Mouse (Mus musculus) olfactory bulb, adult 2 months (tissue): ENCODE measurements at regions not wholly inside any gene's neighbourhood (a gene's known extent, or its start where the extent isn't known, plus 50 kb on each side); places are given as distances from the start of the nearest gene placed in this dataset.

Experiments
- H3K27ac ChIP-seq: fragments of 200-500 bp; 2 replicates; pipeline ENCODE4 v1.5.1; 2012; ENCODE audit warnings: low read depth, low read length; ENCODE audit not compliant: insufficient read depth
- H3K4me1 ChIP-seq: fragments of 200-500 bp; 2 replicates; pipeline ENCODE4 v1.6.1; 2012; ENCODE audit warnings: low read length; ENCODE audit not compliant: control insufficient read depth, insufficient read depth
- H3K4me3 ChIP-seq: fragments of 200-500 bp; 2 replicates; pipeline ENCODE4 v1.5.1; 2012; ENCODE audit warnings: mild to moderate bottlenecking, low read depth, low read length, moderate library complexity; ENCODE audit not compliant: insufficient read depth
- CTCF ChIP-seq: fragments of 200-500 bp; IDR thresholded peaks from 2 replicates; pipeline ENCODE4 v1.5.1; 2012; ENCODE audit warnings: low read depth, mild to moderate bottlenecking, low read length, moderate library complexity; ENCODE audit not compliant: insufficient read depth
- POLR2A ChIP-seq: fragments of 200-500 bp; IDR thresholded peaks from 2 replicates; pipeline ENCODE4 v1.6.1; 2012; ENCODE audit warnings: mild to moderate bottlenecking, low read depth, low read length, moderate library complexity; ENCODE audit not compliant: insufficient read depth
- WGBS: fragments of 180-500 bp; shearing (Covaris S2); methylation state at CpG from one replicate; pipeline ENCODE4 v1.1.7; 2018; 5-methylcytosine and 5-hydroxymethylcytosine counted together

GRCm38 (mm10) chr10:117953026-117953711 lies 107.3 kb upstream of the Rap1b start:
- TF ChIP-seq POLR2A (no peak), CTCF (no peak)
- Histone ChIP-seq H3K27ac (no peak overlapping the region), H3K4me1 (no peaks in the 10 kb centered on the region), H3K4me3 (no peak overlapping the region)
- WGBS, result 46% methylated on average over 12 of the region's 12 CpGs

DNA sequence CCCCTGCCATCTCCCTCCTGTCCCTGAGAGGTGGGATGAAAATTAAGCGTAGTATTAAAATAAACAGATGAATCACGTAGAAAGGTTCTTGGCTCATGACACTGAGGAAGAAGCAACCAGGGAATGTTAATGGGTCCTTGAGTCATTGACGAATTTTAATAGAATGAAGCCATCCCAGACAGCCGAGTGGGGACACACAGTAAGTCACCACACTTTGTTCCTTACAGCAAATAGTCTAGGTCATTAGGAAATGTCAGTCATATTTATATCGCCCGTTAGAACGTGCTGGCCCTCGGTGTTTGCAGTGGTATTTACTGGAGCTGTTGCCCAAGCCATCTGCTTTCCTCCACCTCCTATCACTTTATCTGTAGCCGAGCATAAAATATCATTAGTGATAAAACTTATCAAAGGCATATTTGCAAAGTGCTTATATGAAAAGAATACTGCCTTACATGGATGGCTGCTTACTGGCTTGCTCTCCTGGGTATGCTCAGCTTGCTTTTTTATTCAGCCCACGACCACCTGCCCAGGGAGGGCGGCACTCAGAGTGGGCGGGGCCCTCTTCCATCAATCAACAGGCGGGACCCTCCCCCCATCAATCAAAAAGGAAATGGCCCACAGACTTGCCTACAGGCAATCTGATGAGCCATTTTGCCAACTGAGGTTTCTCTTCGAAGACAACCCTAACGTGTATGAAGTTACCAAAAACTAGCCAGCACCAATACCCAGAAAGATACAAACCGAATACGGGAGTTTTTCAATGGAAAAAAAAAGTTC lies 110.5 kb upstream of the Rap1b start:
- 84% methylated on average over 17 of the region's 17 CpGs for WGBS
- TF ChIP-seq POLR2A, result no peak
- no peak for TF ChIP-seq CTCF

GRCm38 (mm10) chr10:117974706-117975105 lies 128.9 kb upstream of the Rap1b start:
- WGBS, result 61% methylated on average over 6 of the region's 6 CpGs
- H3K27ac ChIP-seq, result no peak overlapping the region
- no peak for TF ChIP-seq CTCF
- no peak for TF ChIP-seq POLR2A
- no peaks in the 10 kb centered on the region for H3K4me1 ChIP-seq
- H3K4me3 ChIP-seq, result no peak overlapping the region

More for the DNA sequence above, 110.5 kb upstream of the Rap1b start:
- H3K4me1 ChIP-seq, result no peaks in the 10 kb centered on the region
- no peak overlapping the region for H3K27ac ChIP-seq
- no peak overlapping the region for H3K4me3 ChIP-seq

DNA sequence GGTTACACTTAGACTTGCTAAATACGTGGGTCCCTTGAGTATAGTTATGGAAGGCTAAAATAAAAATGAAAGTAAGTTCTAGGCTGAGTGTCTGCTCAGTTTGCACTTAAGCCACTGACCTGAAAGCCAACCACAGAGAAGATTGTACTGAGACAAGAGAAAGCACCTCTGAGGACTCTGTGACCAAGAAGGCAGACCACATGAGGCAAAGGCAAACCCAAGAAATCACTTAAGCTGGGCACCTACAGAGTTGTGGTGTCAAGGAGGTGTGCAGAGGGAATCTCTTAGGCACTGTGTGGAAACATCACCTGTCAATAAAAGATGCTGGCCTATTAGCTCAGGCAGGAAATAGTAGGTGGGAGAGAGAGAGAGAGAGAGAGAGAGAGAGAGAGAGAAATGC lies 129.6 kb upstream of the Rap1b start:
- no peak overlapping the region for H3K4me3 ChIP-seq
- 94% methylated on average over 1 of the region's 1 CpGs for WGBS
- H3K27ac ChIP-seq, result no peak overlapping the region
- TF ChIP-seq CTCF (no peak), POLR2A (no peak)
- no peaks in the 10 kb centered on the region for H3K4me1 ChIP-seq

DNA sequence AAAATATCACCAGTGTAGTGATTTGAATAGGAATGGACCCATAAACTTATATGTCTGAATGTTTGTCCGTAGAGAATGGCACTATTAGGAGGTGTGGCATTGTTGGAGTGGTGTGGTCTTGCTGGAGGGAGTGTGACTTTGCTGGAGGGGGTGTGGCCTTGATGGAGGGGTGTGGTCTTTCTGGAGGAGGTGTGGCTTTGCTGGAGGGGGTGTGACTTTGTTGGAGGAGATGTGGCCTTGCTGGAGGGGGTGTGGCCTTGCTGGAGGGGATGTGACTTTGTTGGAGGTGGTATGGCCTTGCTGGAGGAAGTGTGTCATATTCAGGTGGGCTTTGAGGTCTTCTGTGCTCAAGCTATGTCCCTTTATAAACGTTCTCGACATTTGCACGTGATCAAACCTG lies 133.3 kb upstream of the Rap1b start:
- TF ChIP-seq CTCF (no peak), POLR2A (no peak)
- H3K4me3 ChIP-seq, result no peak overlapping the region
- no peaks in the 10 kb centered on the region for H3K4me1 ChIP-seq
- WGBS, result 97% methylated on average over 4 of the region's 4 CpGs
- no peak overlapping the region for H3K27ac ChIP-seq

GRCm38 (mm10) chr10:117982611-117983210 lies 136.9 kb upstream of the Rap1b start:
- no peak for TF ChIP-seq POLR2A
- no peak for TF ChIP-seq CTCF
- Histone ChIP-seq H3K4me3 (no peak overlapping the region), H3K27ac (peak overlapping the region; percentile 37; the same call in 1 of the 2 replicates), H3K4me1 (peaks cover 2% of the 10 kb centered on the region; the same call in 1 of the 2 replicates)
- WGBS, result 19% methylated on average over 8 of the region's 8 CpGs

DNA sequence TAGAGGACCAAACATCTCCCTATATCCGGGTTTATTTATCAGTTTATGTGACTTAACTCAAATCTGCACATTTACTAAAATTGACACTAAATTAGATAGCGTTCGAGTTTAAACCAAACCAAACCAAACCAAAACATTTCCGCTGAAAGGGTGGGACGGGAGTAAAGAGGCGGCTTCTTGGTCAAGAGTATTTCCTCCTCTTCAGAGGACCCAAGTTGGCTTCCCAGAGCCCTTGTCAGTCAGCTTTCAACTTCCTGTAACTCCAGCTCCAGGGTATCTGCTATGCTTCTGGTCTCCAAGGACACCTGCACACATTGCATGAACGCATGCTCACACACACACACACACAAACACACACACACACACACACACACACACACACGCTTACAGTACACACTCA lies 137.4 kb upstream of the Rap1b start:
- TF ChIP-seq POLR2A (no peak), CTCF (no peak)
- 61% methylated on average over 8 of the region's 8 CpGs for WGBS
- Histone ChIP-seq H3K4me1 (peaks cover 2% of the 10 kb centered on the region; the same call in 1 of the 2 replicates), H3K27ac (no peak overlapping the region), H3K4me3 (no peak overlapping the region)

- Histone ChIP-seq H3K4me3 (no peak overlapping the region), H3K27ac (no peak overlapping the region), H3K4me1 (peaks cover 2% of the 10 kb centered on the region; the same call in 1 of the 2 replicates)
- WGBS, result 73% methylated on average over 15 of the region's 15 CpGs
- no peak for TF ChIP-seq POLR2A
- no peak for TF ChIP-seq CTCF
These were observed 139.2 kb upstream of the Rap1b start for GRCm38 (mm10) chr10:117984784-117985602.
